Mouse (Mus musculus) kidney, adult 2 months (tissue): Measurements from ENCODE around the gene Sept9.

Source experiments
- CTCF ChIP-seq: fragments of 200-500 bp; conservative IDR thresholded peaks from 2 replicates; pipeline ENCODE4 v1.5.1; 2011; ENCODE audit warnings: low read depth, mild to moderate bottlenecking, control low read depth, low read length, moderate library complexity, mixed read lengths; ENCODE audit not compliant: insufficient read depth, insufficient read length
- POLR2A ChIP-seq: fragments of 200-500 bp; IDR thresholded peaks from one replicate; pipeline ENCODE4 v1.6.1; 2011; ENCODE audit warnings: low read depth, low read length, control low read depth

GRCm38 (mm10) chr11:117295266-117295665 lies 95.8 kb downstream of the Sept9 start:
- TF ChIP-seq CTCF (no peak), POLR2A (no peak)
